Mouse (Mus musculus): ENCODE results near the gene Prmt3. TPM values are rescaled to one million over a fixed set of nuclear protein-coding genes. Genes with fewer than 3 reads are reported as not detected.

Prmt3 gene
- polyA plus RNA-seq, 1 experiment from 2014 or later, result 48.3 TPM

GRCm38 (mm10) chr7:49804638-49805165 lies 26.6 kb downstream of the Prmt3 start:
- no peaks in the 10 kb centered on the region for H3K9me3 ChIP-seq
- no peak overlapping the region for H3K4me2 ChIP-seq
- no peaks in the 10 kb centered on the region for H3K4me1 ChIP-seq
- WGBS, result 80% methylated on average over 5 of the region's 5 CpGs
- no peaks in the 10 kb centered on the region for H3K27me3 ChIP-seq (replicated peaks)
- ATAC-seq (replicated peaks), result no peak
- no peak overlapping the region for H3K9ac ChIP-seq
- H3K27ac ChIP-seq, result no peak overlapping the region
- no peaks in the 10 kb centered on the region for H3K36me3 ChIP-seq (replicated peaks)
- no peak overlapping the region for H3K4me3 ChIP-seq

GRCm38 (mm10) chr7:49805618-49806017 lies 27.5 kb downstream of the Prmt3 start:
- 84% methylated on average over 3 of the region's 3 CpGs for WGBS
- H3K36me3 ChIP-seq (replicated peaks), result no peaks in the 10 kb centered on the region
- no peaks in the 10 kb centered on the region for H3K27me3 ChIP-seq (replicated peaks)
- H3K27ac ChIP-seq, result no peak overlapping the region
- H3K9me3 ChIP-seq, result no peaks in the 10 kb centered on the region
- no peak for ATAC-seq (replicated peaks)
- H3K4me3 ChIP-seq, result no peak overlapping the region
- no peaks in the 10 kb centered on the region for H3K4me1 ChIP-seq
- no peak overlapping the region for H3K9ac ChIP-seq
- H3K4me2 ChIP-seq, result no peak overlapping the region

GRCm38 (mm10) chr7:49807093-49807682 lies 29.0 kb downstream of the Prmt3 start:
- Histone ChIP-seq H3K9ac (no peak overlapping the region), H3K4me3 (no peak overlapping the region), H3K27ac (no peak overlapping the region), H3K36me3 (replicated peaks) (no peaks in the 10 kb centered on the region), H3K9me3 (no peaks in the 10 kb centered on the region), H3K27me3 (replicated peaks) (no peaks in the 10 kb centered on the region), H3K4me2 (no peak overlapping the region), H3K4me1 (no peaks in the 10 kb centered on the region)
- ATAC-seq (replicated peaks), result no peak
- 88% methylated on average over 9 of the region's 9 CpGs for WGBS

GRCm38 (mm10) chr7:49807846-49808622 lies 29.9 kb downstream of the Prmt3 start:
- Histone ChIP-seq H3K27me3 (replicated peaks) (no peaks in the 10 kb centered on the region), H3K4me2 (no peak overlapping the region), H3K4me3 (no peak overlapping the region), H3K36me3 (replicated peaks) (no peaks in the 10 kb centered on the region), H3K27ac (no peak overlapping the region), H3K4me1 (no peaks in the 10 kb centered on the region), H3K9me3 (no peaks in the 10 kb centered on the region), H3K9ac (no peak overlapping the region)
- ATAC-seq (replicated peaks), result 0 out of 2 replicates have a peak, but pooled peaks have one; percentile 20
- WGBS, result 76% methylated on average over 17 of the region's 17 CpGs

- no peaks in the 10 kb centered on the region for H3K27me3 ChIP-seq (replicated peaks)
- H3K4me1 ChIP-seq, result no peaks in the 10 kb centered on the region
- no peaks in the 10 kb centered on the region for H3K36me3 ChIP-seq (replicated peaks)
- WGBS, result 92% methylated on average over 6 of the region's 6 CpGs
- H3K9ac ChIP-seq, result no peak overlapping the region
- H3K9me3 ChIP-seq, result no peaks in the 10 kb centered on the region
- H3K4me3 ChIP-seq, result no peak overlapping the region
- ATAC-seq (replicated peaks), result no peak
- H3K4me2 ChIP-seq, result no peak overlapping the region
- no peak overlapping the region for H3K27ac ChIP-seq
These were observed 31.0 kb downstream of the Prmt3 start for GRCm38 (mm10) chr7:49809100-49809499.

- Histone ChIP-seq H3K36me3 (replicated peaks) (no peaks in the 10 kb centered on the region), H3K9me3 (no peaks in the 10 kb centered on the region), H3K27me3 (replicated peaks) (no peaks in the 10 kb centered on the region), H3K9ac (no peak overlapping the region), H3K4me3 (no peak overlapping the region), H3K4me2 (no peak overlapping the region), H3K4me1 (no peaks in the 10 kb centered on the region), H3K27ac (no peak overlapping the region)
- no peak for ATAC-seq (replicated peaks)
- WGBS, result 70% methylated on average over 3 of the region's 3 CpGs
These were observed 31.4 kb downstream of the Prmt3 start for GRCm38 (mm10) chr7:49809562-49809961.

- Histone ChIP-seq H3K4me1 (no peaks in the 10 kb centered on the region), H3K36me3 (replicated peaks) (no peaks in the 10 kb centered on the region), H3K4me3 (no peak overlapping the region), H3K27me3 (replicated peaks) (no peaks in the 10 kb centered on the region), H3K9ac (no peak overlapping the region), H3K27ac (no peak overlapping the region), H3K9me3 (no peaks in the 10 kb centered on the region), H3K4me2 (no peak overlapping the region)
- 63% methylated on average over 4 of the region's 4 CpGs for WGBS
- ATAC-seq (replicated peaks), result 0 out of 2 replicates have a peak, but pooled peaks have one; percentile 22
These were observed 33.2 kb downstream of the Prmt3 start for GRCm38 (mm10) chr7:49811346-49811745.

- Histone ChIP-seq H3K4me3 (no peak overlapping the region), H3K36me3 (replicated peaks) (0 out of 2 replicates have a peak, but pooled peaks cover 2% of the 10 kb centered on the region), H3K9me3 (no peaks in the 10 kb centered on the region), H3K4me1 (peaks cover 15% of the 10 kb centered on the region), H3K27ac (peak overlapping the region; percentile 29; the same call in 1 of the 2 replicates), H3K4me2 (no peak overlapping the region), H3K9ac (no peak overlapping the region), H3K27me3 (replicated peaks) (no peaks in the 10 kb centered on the region)
- 6% methylated on average over 4 of the region's 4 CpGs for WGBS
- peak; percentile 70 for ATAC-seq (replicated peaks)
These were observed 41.2 kb downstream of the Prmt3 start for GRCm38 (mm10) chr7:49819393-49819792.

- no peak for ATAC-seq (replicated peaks)
- H3K27ac ChIP-seq, result no peak overlapping the region
- 87% methylated on average over 1 of the region's 1 CpGs for WGBS
- H3K27me3 ChIP-seq (replicated peaks), result no peaks in the 10 kb centered on the region
- H3K9me3 ChIP-seq, result no peaks in the 10 kb centered on the region
- H3K4me2 ChIP-seq, result no peak overlapping the region
- H3K36me3 ChIP-seq (replicated peaks), result 0 out of 2 replicates have a peak, but pooled peaks cover 2% of the 10 kb centered on the region
- no peak overlapping the region for H3K9ac ChIP-seq
- H3K4me3 ChIP-seq, result no peak overlapping the region
- peaks cover 15% of the 10 kb centered on the region for H3K4me1 ChIP-seq
These were observed 43.2 kb downstream of the Prmt3 start for GRCm38 (mm10) chr7:49821370-49821769.

GRCm38 (mm10) chr7:49822028-49822427 lies 43.9 kb downstream of the Prmt3 start:
- WGBS, result 82% methylated on average over 2 of the region's 2 CpGs
- no peak for ATAC-seq (replicated peaks)
- 0 out of 2 replicates have a peak, but pooled peaks cover 2% of the 10 kb centered on the region for H3K36me3 ChIP-seq (replicated peaks)
- no peak overlapping the region for H3K9ac ChIP-seq
- H3K27ac ChIP-seq, result peak overlapping the region; percentile 29; the same call in 1 of the 2 replicates
- H3K4me3 ChIP-seq, result no peak overlapping the region
- no peaks in the 10 kb centered on the region for H3K9me3 ChIP-seq
- no peaks in the 10 kb centered on the region for H3K27me3 ChIP-seq (replicated peaks)
- no peak overlapping the region for H3K4me2 ChIP-seq
- peaks cover 15% of the 10 kb centered on the region for H3K4me1 ChIP-seq

GRCm38 (mm10) chr7:49823595-49823994 lies 45.4 kb downstream of the Prmt3 start:
- no peak overlapping the region for H3K4me3 ChIP-seq
- H3K36me3 ChIP-seq (replicated peaks), result 0 out of 2 replicates have a peak, but pooled peaks cover 2% of the 10 kb centered on the region
- WGBS, result 75% methylated on average over 4 of the region's 4 CpGs
- H3K27ac ChIP-seq, result no peak overlapping the region
- H3K9me3 ChIP-seq, result no peaks in the 10 kb centered on the region
- H3K4me2 ChIP-seq, result no peak overlapping the region
- H3K9ac ChIP-seq, result no peak overlapping the region
- peaks cover 15% of the 10 kb centered on the region for H3K4me1 ChIP-seq
- ATAC-seq (replicated peaks), result no peak
- H3K27me3 ChIP-seq (replicated peaks), result no peaks in the 10 kb centered on the region

GRCm38 (mm10) chr7:49824043-49824442 lies 45.9 kb downstream of the Prmt3 start:
- 90% methylated on average over 6 of the region's 6 CpGs for WGBS
- peaks cover 10% of the 10 kb centered on the region for H3K4me1 ChIP-seq
- H3K36me3 ChIP-seq (replicated peaks), result 0 out of 2 replicates have a peak, but pooled peaks cover 2% of the 10 kb centered on the region
- no peak overlapping the region for H3K4me2 ChIP-seq
- H3K27me3 ChIP-seq (replicated peaks), result no peaks in the 10 kb centered on the region
- H3K4me3 ChIP-seq, result no peak overlapping the region
- H3K27ac ChIP-seq, result no peak overlapping the region
- H3K9ac ChIP-seq, result no peak overlapping the region
- H3K9me3 ChIP-seq, result no peaks in the 10 kb centered on the region
- no peak for ATAC-seq (replicated peaks)

All from midbrain, embryonic 15.5 days (tissue).